Mouse (Mus musculus) adrenal gland, postnatal 25 days (tissue): ENCODE measurements around the gene Ubxn6. TPM values are rescaled to one million over a fixed set of nuclear protein-coding genes. Genes with fewer than 3 reads are reported as not detected.
A peak's percentile ranks its signal among the peaks of the same experiment; 100 is the strongest.
"Not testable (repeated sequence)": the region's sequence is repeated elsewhere in the genome, so short reads cannot be mapped to it uniquely, and the experiment has no call there.

Experiments
- DNase-seq: peaks from one replicate; pipeline ENCODE4 v3.0.0; 2021; ENCODE audit warnings: mixed read lengths
- total RNA-seq: library from RNA; stranded (reverse); gene quantifications from 2 replicates; pipeline ENCODE4 v1.2.3, GENCODE M21; 2021

Gene Ubxn6
- total RNA-seq, 1 experiment from 2014 or later, result 96.8 TPM

DNA sequence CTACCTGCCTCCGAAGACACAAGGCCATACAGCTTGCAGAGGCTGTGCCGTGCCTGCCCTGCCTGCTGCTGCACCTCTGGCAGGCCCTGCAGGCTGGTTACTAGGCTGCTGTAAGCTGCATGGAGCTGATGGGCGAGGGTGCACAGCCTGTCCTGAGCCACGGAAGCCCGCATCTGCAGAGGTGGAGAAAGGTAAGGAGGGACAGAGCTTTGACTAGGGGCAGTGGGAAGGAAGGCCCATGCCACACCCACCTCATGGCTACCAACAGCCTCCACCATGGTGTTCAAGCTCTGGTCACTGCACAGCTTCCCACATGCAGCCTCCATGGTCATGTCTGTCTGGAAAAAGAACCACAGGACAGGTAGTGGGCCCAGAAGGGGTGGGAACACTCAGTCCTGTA is 27.3 kb upstream of the Ubxn6 start:
- DNase-seq, result no peak

DNA sequence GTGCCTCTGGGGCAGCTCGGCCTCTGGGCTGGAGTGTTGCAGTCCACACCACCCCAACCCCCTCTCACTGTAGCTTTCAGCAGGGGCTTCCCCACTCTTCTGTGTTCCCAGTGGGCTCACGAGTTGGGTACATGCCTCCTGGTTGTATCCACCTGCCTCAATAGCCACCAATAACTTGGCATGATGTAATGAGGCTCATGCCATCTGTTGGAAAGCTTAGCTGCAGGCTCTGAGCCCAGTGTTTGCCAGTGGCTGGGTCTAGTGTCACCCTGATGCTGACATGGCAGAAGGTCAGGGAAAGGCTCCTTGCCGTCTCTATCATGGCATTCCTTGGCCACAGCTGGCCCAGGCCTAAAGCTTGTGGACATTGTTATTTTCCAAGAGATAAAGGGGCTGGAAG is 26.0 kb upstream of the Ubxn6 start:
- no peak for DNase-seq

DNA sequence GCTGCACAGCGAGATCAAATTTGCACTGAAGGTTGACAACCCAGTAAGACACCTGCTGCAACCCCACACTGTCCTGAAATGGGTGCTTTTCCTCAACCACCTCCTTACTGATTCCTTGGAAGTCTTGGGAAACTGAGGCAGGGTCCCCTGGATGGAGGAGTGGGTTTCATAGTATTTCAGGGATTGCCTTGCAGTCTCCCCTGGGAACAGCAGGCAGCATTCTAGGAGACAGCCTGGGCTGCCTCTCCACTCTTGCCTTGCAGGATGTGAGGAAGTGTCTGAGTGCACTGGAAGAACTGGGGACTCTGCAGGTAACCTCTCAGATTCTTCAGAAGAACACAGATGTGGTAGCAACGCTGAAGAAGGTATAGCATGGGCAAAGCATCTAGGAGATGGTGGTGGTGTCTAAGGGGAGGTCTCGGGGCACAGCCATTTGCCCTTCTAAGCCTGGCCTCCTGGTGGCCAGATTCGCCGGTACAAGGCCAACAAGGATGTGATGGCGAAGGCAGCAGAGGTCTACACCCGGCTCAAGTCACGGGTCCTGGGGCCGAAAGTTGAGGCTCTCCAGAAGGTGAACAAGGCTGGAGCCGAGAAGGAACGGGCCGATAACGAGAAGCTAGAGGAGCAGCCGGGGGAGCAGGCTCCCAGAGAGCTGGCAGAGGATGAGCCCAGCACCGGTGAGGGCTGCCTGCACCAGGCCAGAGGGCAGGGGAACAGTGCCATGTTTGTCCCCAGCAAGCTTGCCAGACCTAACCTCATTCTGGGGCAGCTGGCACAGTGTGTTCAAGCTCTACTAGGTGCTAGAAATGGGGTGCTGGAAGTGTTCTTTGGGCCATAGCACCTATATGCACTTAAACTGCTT is 24.1 kb upstream of the Ubxn6 start:
- DNase-seq, result no peak

DNA sequence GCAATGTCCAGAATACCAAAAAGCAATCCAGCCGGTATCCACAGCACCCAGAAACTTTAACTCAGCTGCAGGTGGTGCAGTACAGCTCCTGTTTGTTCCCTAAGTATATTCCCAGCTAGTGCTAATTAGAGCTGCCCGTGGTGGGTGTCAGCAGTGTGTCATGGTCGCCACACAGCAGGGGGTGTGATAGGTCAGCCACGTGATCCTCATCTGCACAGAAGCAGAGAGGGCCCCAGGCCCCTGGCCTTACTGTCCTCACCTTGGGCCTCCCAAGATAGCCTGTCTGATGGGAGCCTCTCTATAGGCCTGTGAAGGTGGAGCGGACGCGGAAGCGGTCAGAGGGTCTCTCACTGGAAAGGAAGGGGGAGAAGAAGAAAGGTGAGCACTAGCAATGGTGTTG is 23.4 kb upstream of the Ubxn6 start:
- DNase-seq, result no peak

DNA sequence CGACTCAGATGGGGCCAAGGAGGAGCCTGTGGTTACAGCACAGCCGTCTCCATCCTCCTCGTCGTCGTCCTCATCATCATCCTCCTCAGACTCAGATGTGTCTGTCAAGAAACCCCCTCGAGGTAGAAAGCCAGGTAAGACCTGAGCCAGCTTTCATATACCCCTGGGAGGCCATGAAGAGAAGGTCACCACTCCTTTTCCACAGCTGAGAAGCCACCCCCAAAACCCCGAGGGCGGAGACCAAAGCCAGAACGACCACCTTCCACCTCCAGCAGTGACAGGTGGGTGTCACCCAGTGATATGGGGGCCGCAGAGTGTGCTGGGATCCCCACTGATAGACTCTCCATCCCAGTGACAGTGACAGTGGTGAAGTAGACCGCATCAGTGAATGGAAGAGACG is 22.1 kb upstream of the Ubxn6 start:
- DNase-seq, result no peak

DNA sequence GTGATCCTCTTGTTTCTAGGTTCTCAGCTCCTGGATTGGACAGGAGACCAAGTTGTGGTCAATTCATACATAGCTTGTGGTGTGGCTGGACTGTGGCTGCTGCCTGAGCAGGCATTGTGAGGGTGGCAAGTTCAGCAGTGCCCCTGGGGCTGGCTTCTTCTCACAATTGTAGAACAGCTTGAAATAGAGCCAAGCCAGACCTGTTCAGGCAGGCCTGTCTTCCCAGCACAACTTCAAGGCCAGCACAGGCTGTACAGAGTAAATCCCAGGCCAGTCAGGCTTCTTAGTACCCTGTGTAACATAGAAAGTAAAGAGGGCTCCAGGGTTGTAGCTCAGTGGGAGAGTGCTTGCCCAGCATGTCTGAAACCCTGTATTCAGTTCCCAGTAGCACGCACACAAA is 18.0 kb upstream of the Ubxn6 start:
- DNase-seq, result no peak

DNA sequence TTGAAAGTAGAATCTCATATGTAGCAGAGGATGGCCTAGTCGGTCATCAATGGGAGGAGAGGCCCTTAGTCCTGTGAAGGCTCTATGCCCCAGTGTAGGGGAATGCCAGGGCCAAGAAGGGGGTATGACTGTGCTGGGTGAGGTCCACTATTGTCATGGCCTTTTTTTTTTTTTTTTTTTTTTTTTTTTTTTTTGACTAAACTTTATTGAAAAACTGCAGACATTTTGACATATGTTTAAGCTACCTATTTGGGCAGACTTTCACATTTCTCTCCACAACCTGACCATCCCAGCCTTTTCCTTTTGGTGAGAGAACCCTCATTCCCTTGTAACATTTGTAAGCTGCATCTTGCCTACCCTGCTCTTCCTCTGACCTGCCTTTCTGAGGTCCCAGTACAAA is 17.5 kb upstream of the Ubxn6 start:
- no peak for DNase-seq

DNA sequence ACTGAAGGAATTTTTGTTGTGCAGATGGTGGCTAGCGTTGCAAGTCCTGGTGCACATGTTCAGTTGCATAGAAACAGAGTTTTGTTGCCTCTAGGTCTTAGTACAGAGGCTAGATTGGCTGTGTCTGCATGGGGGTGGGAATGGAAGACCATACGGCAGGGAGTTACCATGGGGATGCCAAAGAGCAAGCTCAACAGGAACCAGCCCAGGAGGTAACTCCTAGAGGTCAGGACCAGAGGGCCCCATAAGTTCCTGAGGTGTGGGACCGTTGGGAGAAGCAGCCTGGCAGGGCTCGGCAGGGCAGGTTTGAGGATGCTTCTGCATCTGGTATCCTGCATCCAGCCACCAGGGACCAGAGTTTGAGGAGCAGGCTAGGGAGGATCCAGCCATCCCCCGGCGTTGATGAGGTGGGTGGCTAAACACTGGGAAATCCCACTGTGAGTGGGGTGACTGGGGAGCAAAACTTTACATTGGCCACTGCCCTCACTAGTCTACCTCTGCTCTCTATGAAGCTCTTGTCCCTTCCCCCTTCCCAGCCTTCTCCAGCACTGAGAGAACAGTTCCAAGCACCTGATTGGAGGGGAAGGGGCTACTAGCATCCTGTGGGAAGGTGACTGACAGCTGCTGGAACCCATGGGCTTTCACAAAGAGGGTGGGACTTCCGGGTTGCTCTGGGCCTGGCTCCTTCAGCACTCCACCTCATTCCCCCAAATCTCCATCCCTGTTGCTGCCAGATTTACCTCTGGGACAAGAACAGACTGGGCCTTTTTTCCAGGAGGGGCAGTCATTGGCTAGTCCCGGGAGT is 6.2 kb upstream of the Ubxn6 start:
- no peak for DNase-seq

DNA sequence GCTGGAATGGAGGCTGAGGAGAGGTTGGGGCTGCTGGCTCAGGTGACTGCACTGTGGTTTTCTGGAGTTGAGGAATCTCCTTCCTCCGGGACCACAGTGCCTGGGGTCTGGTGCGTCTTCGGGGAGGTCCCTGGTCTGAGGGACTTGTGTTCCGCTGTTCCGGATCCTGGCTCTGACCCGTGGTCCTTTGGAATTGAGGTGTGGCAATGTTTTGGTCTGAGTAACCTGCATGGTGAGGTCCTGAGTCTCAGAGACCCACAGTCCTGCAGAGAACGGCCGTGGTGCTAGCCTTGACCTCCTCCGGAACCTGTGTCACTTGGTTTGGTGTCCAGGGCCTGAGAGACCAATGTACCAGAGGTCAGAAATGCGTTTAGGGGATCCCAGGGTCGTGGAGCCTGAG is 5.1 kb upstream of the Ubxn6 start:
- peak; percentile 16 for DNase-seq

DNA sequence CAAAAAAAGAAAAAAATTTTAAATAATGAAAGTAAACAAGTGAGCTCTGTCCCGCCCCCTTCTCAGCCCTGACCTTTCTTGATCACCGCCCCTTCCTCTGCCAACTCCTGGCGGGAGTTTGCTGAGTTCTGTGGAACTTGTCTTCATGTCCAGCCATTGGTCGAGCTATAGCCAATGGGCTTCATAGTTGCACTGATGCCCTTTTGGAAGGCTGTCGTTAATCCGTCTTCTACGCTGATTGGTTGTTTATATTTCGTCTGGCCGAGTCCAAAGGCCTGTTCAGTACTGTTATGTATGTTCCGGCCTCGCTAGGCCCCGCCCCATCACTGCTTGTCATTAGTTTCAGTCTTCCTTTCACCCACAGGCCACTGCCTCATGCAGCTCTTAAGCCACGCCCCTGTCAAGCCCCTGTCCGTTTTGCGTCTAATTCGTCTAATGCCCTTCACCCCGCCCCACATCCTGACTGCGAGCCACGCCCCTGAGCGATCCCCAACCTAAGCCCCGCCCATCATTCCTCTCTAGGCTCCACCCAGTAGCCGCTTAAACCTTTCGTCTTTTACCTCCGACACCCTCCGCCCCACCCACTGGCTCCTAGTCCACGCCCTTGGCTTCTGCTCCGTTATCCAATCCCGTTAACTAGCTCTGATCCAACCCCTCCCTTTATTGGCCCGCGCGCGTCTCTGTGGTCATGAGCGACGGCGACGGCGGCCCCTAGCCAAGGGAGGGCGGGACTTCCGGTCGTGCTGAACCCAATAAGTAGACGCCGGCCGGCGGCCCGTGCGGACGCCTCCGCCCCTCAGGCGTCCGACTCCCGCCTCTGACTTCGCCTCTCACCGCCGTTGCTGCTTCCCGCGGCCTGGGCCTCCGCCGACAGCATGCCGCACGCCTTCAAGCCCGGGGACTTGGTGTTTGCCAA is 4.3 kb upstream of the Ubxn6 start, which contains the start of gene Hdgfl2:
Hdgfl2 (plus strand) TSS at position 755 of the 916 bp plus-strand sequence.
- DNase-seq, result peak; percentile 98

DNA sequence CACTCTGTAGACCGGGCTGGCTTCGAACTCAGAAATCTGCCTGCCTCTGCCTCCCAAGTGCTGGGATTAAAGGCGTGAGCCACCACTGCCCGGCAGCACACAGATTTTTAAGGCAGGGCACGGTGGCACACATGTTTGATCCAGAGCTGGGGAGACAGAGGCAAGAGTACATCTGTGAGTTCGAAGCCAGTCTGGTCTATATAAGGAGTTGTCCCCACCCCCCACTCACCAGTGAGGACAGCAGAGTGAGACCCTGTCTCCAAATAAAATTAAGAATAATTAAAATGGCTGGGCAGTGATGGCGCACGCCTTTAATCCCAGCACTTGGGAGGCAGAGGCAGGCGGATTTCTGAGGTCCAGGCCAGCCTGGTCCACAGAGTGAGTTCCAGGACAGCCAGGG is 3.5 kb upstream of the Ubxn6 start:
- DNase-seq, result not testable (repeated sequence)

DNA sequence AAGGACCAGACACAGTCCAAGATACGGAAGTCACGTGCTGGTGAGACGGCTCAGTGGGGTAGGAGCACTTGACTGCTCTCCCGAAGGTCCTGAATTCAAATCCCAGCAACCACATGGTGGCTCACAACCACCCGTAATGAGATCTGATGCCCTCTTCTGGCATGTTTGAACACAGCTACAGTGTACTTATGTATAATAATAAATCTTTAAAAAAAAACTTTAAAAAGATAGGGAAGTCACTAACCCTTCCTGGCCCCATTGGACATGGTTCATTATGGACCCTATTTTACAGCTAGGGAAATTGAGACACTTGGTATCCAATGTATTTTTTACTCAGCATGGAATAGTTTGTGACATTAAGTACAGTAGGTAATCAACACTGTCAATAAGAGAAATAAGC is 2.7 kb upstream of the Ubxn6 start:
- DNase-seq, result no peak

DNA sequence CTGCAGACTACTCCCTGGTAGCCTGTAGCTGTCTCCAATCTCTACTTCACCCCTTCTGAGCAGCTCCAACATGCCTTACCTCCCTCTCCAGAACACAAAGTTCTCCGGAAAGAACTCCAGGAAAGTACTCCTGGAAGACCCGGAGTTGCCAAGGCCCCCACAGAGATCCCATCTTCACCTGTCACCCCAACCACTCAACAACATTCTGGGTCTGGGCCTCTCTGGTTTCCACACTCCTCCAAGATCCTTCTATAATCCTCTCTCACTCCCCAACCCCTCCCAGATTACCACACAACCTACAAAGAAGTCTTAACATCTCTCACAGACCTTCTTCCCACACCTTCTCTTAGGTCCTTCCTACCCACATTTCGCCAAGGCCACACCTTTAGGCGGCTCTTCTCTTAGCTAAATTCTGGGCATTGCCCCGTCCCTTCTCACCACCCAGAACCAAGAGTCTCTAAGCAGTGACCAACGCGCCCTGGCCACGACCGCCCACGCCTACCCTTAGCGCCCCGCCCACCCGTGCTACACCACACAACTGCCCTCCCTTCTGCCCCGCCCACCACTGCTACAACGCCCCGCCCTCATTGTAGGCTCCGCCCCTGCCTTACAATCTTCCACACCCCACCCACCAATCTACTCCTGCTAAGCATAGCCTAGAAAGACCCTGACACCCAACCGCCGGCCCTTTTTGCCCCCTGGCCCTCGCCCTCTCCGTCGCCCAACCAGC is 566 bp downstream of the Ubxn6 start:
- peak; percentile 90 for DNase-seq

DNA sequence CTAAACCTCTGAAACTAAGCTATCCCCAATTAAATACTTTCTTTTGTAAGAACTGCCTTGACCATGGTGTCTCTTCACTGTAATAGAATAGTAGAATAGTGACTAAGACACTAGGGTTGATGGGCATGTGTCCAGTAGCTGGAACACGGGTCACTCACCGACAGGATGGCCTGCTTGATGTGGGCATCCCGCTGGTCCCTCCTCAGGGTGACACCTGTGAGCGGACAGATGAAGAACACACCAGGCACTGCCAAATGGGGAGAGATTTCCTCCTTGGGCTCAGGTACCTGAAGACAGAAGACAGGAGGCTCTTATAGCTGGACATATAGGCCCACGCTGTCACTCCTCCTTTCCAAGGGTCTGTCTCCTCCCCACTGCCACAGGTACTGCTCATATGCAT is 2.6 kb downstream of the Ubxn6 start:
- DNase-seq, result no peak

DNA sequence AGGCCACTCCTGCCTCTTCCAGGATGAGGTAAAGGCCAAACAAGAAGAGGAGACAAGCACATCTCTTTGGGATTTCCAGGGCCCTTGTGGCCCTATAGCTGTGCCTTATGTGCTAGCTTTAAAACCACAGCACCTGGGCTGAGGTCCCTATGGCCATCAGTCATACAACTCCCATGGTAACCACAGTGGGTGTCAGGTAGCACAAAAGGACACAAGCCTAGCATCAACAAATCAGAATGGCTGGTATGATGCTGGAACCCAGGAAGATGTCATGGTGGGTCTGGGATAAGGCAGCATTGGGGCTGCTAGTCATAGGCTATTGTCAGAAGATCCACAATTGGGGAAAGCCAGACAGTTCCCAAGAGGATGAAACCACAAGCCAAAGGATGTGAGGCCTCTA is 3.7 kb downstream of the Ubxn6 start:
- DNase-seq, result no peak

DNA sequence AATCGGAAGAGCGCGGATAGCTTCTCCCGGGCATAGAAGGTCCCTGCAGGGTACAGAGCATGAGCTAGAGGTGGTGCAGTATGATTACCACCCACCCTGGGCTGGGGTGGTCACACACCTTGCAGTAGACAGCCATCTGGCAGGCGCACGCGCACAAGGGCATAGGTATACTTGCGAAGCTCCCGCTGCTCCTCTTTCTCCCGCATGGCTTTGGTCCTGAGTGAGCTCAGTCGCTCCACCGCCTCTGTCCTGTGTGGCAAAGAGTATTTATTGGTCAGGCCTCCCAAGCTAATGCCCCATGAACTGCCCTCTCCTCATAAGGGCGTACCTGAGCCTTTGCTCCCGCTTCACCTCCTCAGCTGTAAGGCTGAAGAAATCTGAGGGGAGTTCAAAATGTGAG is 5.8 kb downstream of the Ubxn6 start:
- DNase-seq, result no peak

DNA sequence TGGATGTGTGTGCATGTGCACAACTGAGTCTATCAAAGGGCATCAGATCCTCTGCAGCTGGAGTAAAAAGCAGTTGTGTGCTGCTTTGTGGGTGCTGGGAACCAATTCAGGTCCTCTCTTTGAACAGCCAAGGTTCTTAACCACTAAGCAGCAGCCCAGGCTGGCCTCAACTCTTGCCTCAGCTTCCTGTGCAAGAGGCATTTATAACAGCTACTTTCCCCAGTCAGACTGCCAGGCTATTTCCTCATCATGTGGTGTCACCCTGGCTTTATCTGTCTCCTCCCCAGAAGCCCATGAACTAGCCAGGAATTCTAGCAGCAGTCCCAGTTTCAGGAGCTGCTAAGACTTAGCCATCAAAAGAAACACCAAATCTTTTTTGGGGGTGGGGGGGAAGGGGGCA is 8.4 kb downstream of the Ubxn6 start:
- DNase-seq, result no peak

DNA sequence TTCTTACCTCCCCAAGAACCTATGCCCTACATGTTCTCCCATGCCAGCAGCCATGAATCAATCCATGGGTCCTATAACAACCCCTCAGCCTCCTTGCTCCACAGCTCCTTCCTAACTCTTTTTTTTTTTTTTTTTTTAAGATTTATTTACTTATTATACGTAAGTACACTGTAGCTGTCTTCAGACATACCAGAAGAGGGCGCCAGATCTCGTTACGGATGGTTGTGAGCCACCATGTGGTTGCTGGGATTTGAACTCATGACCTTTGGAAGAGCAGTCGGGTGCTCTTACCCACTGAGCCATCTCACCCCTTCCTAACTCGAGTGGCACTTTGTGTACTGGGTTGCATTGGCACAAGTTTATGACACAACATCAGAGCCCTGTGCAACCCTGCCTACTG is 9.1 kb downstream of the Ubxn6 start:
- not testable (repeated sequence) for DNase-seq

DNA sequence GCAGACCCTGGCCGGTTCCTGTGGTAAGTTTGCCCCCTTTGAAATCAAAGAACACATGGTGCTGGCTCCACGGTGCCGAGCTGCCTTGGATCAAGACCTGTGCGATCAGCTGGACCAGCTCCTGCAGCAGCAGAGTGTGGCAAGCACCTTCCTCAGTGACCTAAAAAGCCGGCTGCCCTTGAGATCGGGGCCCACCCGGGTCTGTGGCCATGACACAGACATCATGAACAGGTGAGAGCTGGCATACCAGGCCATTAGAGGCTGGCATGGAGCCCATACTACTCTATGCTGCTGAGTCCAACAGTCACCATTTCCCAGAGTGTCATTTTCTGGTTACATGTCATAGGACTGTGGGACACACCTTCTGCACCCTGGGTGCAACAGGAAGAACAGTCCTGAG is 12.7 kb downstream of the Ubxn6 start:
- no peak for DNase-seq

DNA sequence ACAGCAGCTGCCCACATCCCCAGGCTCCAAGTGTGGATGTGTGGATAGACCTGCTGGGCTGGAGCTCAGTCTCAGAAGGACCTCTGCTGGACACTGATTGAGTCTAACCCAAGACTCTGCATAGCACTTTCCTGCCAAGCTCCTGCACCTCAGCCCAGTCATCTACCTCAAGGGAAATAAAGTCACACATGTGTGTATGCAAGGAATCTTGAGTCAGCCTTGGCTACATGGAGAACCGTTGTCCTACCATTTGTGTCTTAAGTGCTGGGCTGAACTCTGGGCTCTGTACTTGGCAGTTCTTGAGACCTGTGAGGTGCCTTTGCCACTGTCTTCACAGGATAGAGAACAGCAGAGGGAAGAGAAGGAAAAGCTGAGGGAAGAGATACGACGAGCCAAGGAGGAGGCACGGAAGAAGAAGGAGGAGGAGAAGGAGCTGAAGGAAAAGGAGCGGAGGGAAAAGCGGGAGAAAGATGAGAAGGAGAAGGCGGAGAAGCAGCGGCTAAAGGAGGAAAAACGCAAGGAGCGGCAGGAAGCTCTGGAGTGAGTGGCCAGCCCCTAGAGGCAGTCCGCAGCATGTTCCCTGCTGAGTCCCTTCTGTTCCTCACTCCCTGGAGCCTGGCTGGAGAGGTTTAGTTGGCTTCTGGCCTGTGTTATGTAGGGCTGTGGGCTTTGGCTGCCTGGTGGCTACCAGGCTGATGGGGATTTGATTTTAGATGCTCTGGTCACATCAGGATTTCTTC is 17.3 kb downstream of the Ubxn6 start:
- no peak for DNase-seq
